Mouse (Mus musculus) common myeloid progenitor, adult 5-6 weeks (primary cell): ENCODE data around the gene Cebpz. TPM values are rescaled to one million over a fixed set of nuclear protein-coding genes. Genes with fewer than 3 reads are reported as not detected.

ENCODE experiments used
- ATAC-seq: replicated peaks from 2 replicates; pipeline ENCODE4 v1.8.0; 2016; ENCODE audit warnings: low read depth, mild to moderate bottlenecking, moderate TSS enrichment, inconsistent platforms; ENCODE audit not compliant: poor library complexity, severe bottlenecking
- total RNA-seq: library from RNA; stranded (forward); fragments of 200-1000, 187-1606 nt; gene quantifications from 2 replicates; pipeline ENCODE4 v1.2.3, GENCODE M21; 2017

The Cebpz gene
- total RNA-seq, 1 experiment from 2014 or later = 145 TPM

GRCm38 (mm10) chr17:78906892-78907291 lies 30.0 kb downstream of the Cebpz start, which contains the start of gene Sult6b1:
TSS of gene Sult6b1 (minus strand) at chr17:78906992.
- no peak for ATAC-seq

- ATAC-seq = peak; percentile 42
Observed at GRCm38 (mm10) chr17:78903158-78903557, 33.7 kb downstream of the Cebpz start.

GRCm38 (mm10) chr17:78895394-78895793 lies 41.5 kb downstream of the Cebpz start:
- peak; percentile 88 for ATAC-seq

- ATAC-seq = no peak
Observed at GRCm38 (mm10) chr17:78894991-78895390, 41.9 kb downstream of the Cebpz start.

- no peak for ATAC-seq
Observed at GRCm38 (mm10) chr17:78891020-78891419, 45.8 kb downstream of the Cebpz start.

GRCm38 (mm10) chr17:78889184-78889583 lies 47.7 kb downstream of the Cebpz start:
- no peak for ATAC-seq

GRCm38 (mm10) chr17:78888554-78888953 lies 48.3 kb downstream of the Cebpz start:
- no peak for ATAC-seq

- no peak for ATAC-seq
Observed at GRCm38 (mm10) chr17:78885286-78886065, 51.4 kb downstream of the Cebpz start.

- no peak for ATAC-seq
Observed at GRCm38 (mm10) chr17:78883291-78883690, 53.6 kb downstream of the Cebpz start.

GRCm38 (mm10) chr17:78882401-78883112 lies 54.3 kb downstream of the Cebpz start, which contains the start of gene Eif2ak2:
TSS of gene Eif2ak2 (minus strand) at chr17:78882573.
- peak; percentile 98 for ATAC-seq

GRCm38 (mm10) chr17:78881878-78882304 lies 55.0 kb downstream of the Cebpz start:
- peak; percentile 46 for ATAC-seq

- ATAC-seq = no peak
Observed at GRCm38 (mm10) chr17:78873886-78874285, 63.0 kb downstream of the Cebpz start.

Other genes with a start within 250 kb of the Cebpz start
- gene Strn, start 199.9 kb downstream of the Cebpz start, total RNA-seq = 21.3 and 50.8 TPM in 2 replicates
- 18.8 and 26.5 TPM in 2 replicates for gene Heatr5b, start 101.7 kb downstream of the Cebpz start, total RNA-seq
- 22.2 and 36.1 TPM in 2 replicates for gene Gpatch11, start 101.5 kb downstream of the Cebpz start, total RNA-seq
- 49.8 and 61.1 TPM in 2 replicates for gene Eif2ak2, start 54.5 kb downstream of the Cebpz start, total RNA-seq
- not detected in 2 replicates for gene Sult6b1, start 30.1 kb downstream of the Cebpz start, total RNA-seq
- 54.9 and 65.9 TPM in 2 replicates for gene Cebpzos, start 20.6 kb downstream of the Cebpz start, total RNA-seq
- gene Ndufaf7, start 70 bp upstream of the Cebpz start, total RNA-seq = 42.6 and 44.0 TPM in 2 replicates
- gene Prkd3, start 83.8 kb upstream of the Cebpz start, total RNA-seq = 47.2 and 48.6 TPM in 2 replicates
- gene Qpct, start 114.8 kb upstream of the Cebpz start, total RNA-seq = 0.29 and 1.3 TPM in 2 replicates